Mouse (Mus musculus) bone marrow macrophage, adult 2 months (primary cell): Measurements from ENCODE around the gene 0610030E20Rik.

ENCODE experiments used
- CTCF ChIP-seq: IDR thresholded peaks from 2 replicates; pipeline ENCODE4 v1.5.1; 2012; ENCODE audit warnings: low read depth, mild to moderate bottlenecking, low read length, moderate library complexity
- POLR2A ChIP-seq: IDR thresholded peaks from 2 replicates; pipeline ENCODE4 v1.6.1; 2012; ENCODE audit warnings: mild to moderate bottlenecking, low read depth, low read length, borderline replicate concordance

DNA sequence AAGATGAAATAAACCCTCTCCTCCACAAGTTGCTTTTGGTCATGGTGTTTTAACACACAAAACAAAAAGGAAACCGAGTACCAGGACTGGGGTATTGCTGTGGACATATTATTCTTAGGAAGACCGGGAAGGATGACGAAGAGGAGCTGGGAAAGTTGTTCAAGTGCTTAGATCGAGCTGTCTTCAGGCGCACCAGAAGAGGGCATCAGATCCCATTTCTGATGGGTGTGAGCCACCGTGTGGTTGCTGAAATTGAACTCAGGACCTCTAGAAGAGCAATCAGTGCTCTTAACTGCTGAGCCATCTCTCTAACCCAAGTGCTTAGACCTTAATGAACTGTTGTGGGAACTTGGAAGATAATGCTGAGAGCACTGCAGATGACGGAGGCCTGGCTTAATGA lies 16.9 kb downstream of the 0610030E20Rik start:
- TF ChIP-seq CTCF, result no peak
- TF ChIP-seq POLR2A, result no peak
